Mouse (Mus musculus) ES-E14 (cell line): ENCODE measurements at regions not wholly inside any gene's neighbourhood (a gene's known extent, or its start where the extent isn't known, plus 50 kb on each side); places are given as distances from the start of the nearest gene placed in this dataset.

Experiments
- DNase-seq: peaks from one replicate; pipeline ENCODE4 v3.0.0-alpha.2; 2013; ENCODE audit warnings: low read depth, low spot score
- H3K27ac ChIP-seq: 2 replicates; pipeline ENCODE4 v1.5.1; 2012; ENCODE audit warnings: low read depth, mild to moderate bottlenecking, low read length, moderate library complexity, mixed read lengths; ENCODE audit not compliant: poor library complexity, insufficient read depth, severe bottlenecking
- H3K36me3 ChIP-seq: 2 replicates; pipeline ENCODE4 v1.6.1; 2012; ENCODE audit warnings: mild to moderate bottlenecking, low read length, moderate library complexity, mixed read lengths; ENCODE audit not compliant: control insufficient read depth, poor library complexity, insufficient read depth, severe bottlenecking
- H3K4me1 ChIP-seq, 2 experiments: fragments of 150-350 bp in 1 of 2; sonication (generic) in 1 of 2; 2 replicates each; pipeline ENCODE4 v1.6.1; 2012; ENCODE audit warnings: low read length in 2 of 2, mild to moderate bottlenecking in 1 of 2, mixed read lengths in 1 of 2; ENCODE audit not compliant: control insufficient read depth in 2 of 2, insufficient read depth in 2 of 2, poor library complexity in 1 of 2
- H3K4me3 ChIP-seq, 2 experiments: fragments of 150-350 bp in 1 of 2; sonication (generic) in 1 of 2; 2 replicates each; pipeline ENCODE4 v1.5.1; 2012; ENCODE audit warnings: low read length in 2 of 2, low read depth in 1 of 2, mild to moderate bottlenecking in 1 of 2, mixed read lengths in 1 of 2; ENCODE audit not compliant: insufficient read depth in 1 of 2, poor library complexity in 1 of 2, severe bottlenecking in 1 of 2
- H3K9ac ChIP-seq: 2 replicates; pipeline ENCODE4 v1.6.1; 2012; ENCODE audit warnings: low read depth, mild to moderate bottlenecking, low read length, mixed read lengths; ENCODE audit not compliant: poor library complexity, insufficient read depth, severe bottlenecking
- H3K9me3 ChIP-seq: fragments of 150-350 bp; sonication (generic); 2 replicates; pipeline ENCODE4 v1.6.1; 2012; ENCODE audit warnings: low read depth, mild to moderate bottlenecking, low read length; ENCODE audit not compliant: control insufficient read depth, insufficient read depth
- CHD2 ChIP-seq: IDR thresholded peaks from 2 replicates; pipeline ENCODE4 v1.6.1; 2014; ENCODE audit warnings: mild to moderate bottlenecking, low read depth, low read length, inconsistent platforms
- HCFC1 ChIP-seq: IDR thresholded peaks from 2 replicates; pipeline ENCODE4 v1.6.1; 2012; ENCODE audit warnings: low read length, inconsistent platforms, borderline replicate concordance; ENCODE audit not compliant: insufficient read depth
- MAFK ChIP-seq: IDR thresholded peaks from 2 replicates; pipeline ENCODE4 v1.6.1; 2014; ENCODE audit warnings: mild to moderate bottlenecking, low read depth, low read length, inconsistent platforms; ENCODE audit not compliant: insufficient read depth
- ZC3H11A ChIP-seq: IDR thresholded peaks from 2 replicates; pipeline ENCODE4 v1.6.1; 2012; ENCODE audit warnings: low read depth, mild to moderate bottlenecking, inconsistent platforms, low read length, borderline replicate concordance
- ZNF384 ChIP-seq: IDR thresholded peaks from 2 replicates; pipeline ENCODE4 v1.6.1; 2012; ENCODE audit warnings: low read depth, low read length, inconsistent platforms
- in situ Hi-C, 2 experiments: fragments of 600-800 bp; cut with MboI; formaldehyde crosslinking; loops; one replicate each; pipeline ENCODE4 v1.15.1; 2025; ENCODE audit warnings: low sequenced_read_pairs in 2 of 2, inconsistent platforms in 1 of 2; ENCODE audit not compliant: unreplicated experiment in 2 of 2

GRCm38 (mm10) chr4:105656071-105656655 lies 133.5 kb upstream of the Gm12728 start:
- Histone ChIP-seq H3K4me1 (no peaks in the 10 kb centered on the region), H3K36me3 (no peaks in the 10 kb centered on the region), H3K27ac (no peak overlapping the region), H3K4me3 (no peak overlapping the region), H3K9me3 (no peaks in the 10 kb centered on the region), H3K9ac (no peak overlapping the region)
- in situ Hi-C loops: no loop called here
- DNase-seq: no peak
- TF ChIP-seq CHD2 (no peak), HCFC1 (no peak), ZC3H11A (no peak)

- no peaks in the 10 kb centered on the region for H3K9me3 ChIP-seq
Measured at GRCm38 (mm10) chr4:105658581-105658980, 131.1 kb upstream of the Gm12728 start.

GRCm38 (mm10) chr4:105676690-105677089 lies 113.0 kb upstream of the Gm12728 start:
- no peaks in the 10 kb centered on the region for H3K9me3 ChIP-seq
- no peak overlapping the region for H3K9ac ChIP-seq
- H3K27ac ChIP-seq: no peak overlapping the region
- no peak for TF ChIP-seq ZC3H11A
- no peak for TF ChIP-seq ZNF384
- TF ChIP-seq CHD2: no peak
- no peak for TF ChIP-seq MAFK
- no peak for TF ChIP-seq HCFC1
- H3K4me1 ChIP-seq: no peaks in the 10 kb centered on the region
- in situ Hi-C loops: no loop called here
- DNase-seq: no peak
- no peaks in the 10 kb centered on the region for H3K36me3 ChIP-seq
- H3K4me3 ChIP-seq: no peak overlapping the region

More at GRCm38 (mm10) chr4:105658581-105658980, 131.1 kb upstream of the Gm12728 start:
- H3K36me3 ChIP-seq: no peaks in the 10 kb centered on the region
- in situ Hi-C loops: no loop called here
- H3K4me1 ChIP-seq: no peaks in the 10 kb centered on the region
- DNase-seq: peak; percentile 49
- H3K4me3 ChIP-seq: no peak overlapping the region
- no peak overlapping the region for H3K9ac ChIP-seq
- H3K27ac ChIP-seq: no peak overlapping the region
- TF ChIP-seq ZNF384: no peak
- no peak for TF ChIP-seq ZC3H11A
- no peak for TF ChIP-seq MAFK
- no peak for TF ChIP-seq HCFC1
- no peak for TF ChIP-seq CHD2

- no peak overlapping the region for H3K27ac ChIP-seq
Measured at GRCm38 (mm10) chr4:105690716-105691115, 99.0 kb upstream of the Gm12728 start.

GRCm38 (mm10) chr4:105692380-105692779 lies 97.3 kb upstream of the Gm12728 start:
- no peak for DNase-seq
- peak overlapping the region; percentile 85; the same call in 1 of the 2 replicates for H3K27ac ChIP-seq
- H3K4me3 ChIP-seq: no peak overlapping the region
- in situ Hi-C loops: no loop called here
- TF ChIP-seq CHD2 (0 out of 2 replicates have a peak, but pooled peaks have one; percentile 13), ZC3H11A (no peak), MAFK (no peak), ZNF384 (no peak), HCFC1 (no peak)
- H3K9ac ChIP-seq: no peak overlapping the region
- peaks cover 4 to 7% of the 10 kb centered on the region in 2 experiments; a peak in 2 of 4 replicates for H3K4me1 ChIP-seq
- H3K36me3 ChIP-seq: no peaks in the 10 kb centered on the region
- H3K9me3 ChIP-seq: no peaks in the 10 kb centered on the region

More at GRCm38 (mm10) chr4:105690716-105691115, 99.0 kb upstream of the Gm12728 start:
- in situ Hi-C loops: no loop called here
- TF ChIP-seq MAFK: no peak
- no peak for DNase-seq
- Histone ChIP-seq H3K9ac (no peak overlapping the region), H3K9me3 (no peaks in the 10 kb centered on the region), H3K4me3 (no peak overlapping the region), H3K36me3 (no peaks in the 10 kb centered on the region), H3K4me1 (peaks cover 4 to 7% of the 10 kb centered on the region in 2 experiments; a peak in 2 of 4 replicates)
